21 mouse cellular contexts compared by ENCODE assay signal in genomic region chr11:119672041-119672440, GRCm38 (mm10).
DNase-seq lines count a peak whose midpoint lies in the region; ATAC-seq and TF ChIP-seq lines count a peak whose summit lies in the region.
"Had no signal": no experiment of that assay in that cellular context is flagged by ENCODE, and none has a peak within 500 bp of the region (broad histone marks: within the 10 kb centered on the region; RNA-seq: fewer than 3 reads in every experiment).

No protein-coding gene starts in this region.

- H3K4me3 ChIP-seq in erythroblast, embryonic 14.5 days (replicated peaks): peak overlapping the region; percentile 65
- peak overlapping the region; percentile 57; the same call in 1 of the 2 replicates for H3K4me3 ChIP-seq in G1E (ENCODE audit: low read depth, low read length)
- peak overlapping the region; percentile 48 for H3K4me3 ChIP-seq in liver, embryonic 12.5 days
- H3K4me3 ChIP-seq in liver, embryonic 16.5 days (ENCODE audit: low read depth, low read length): peak overlapping the region; percentile 56
- H3K4me3 ChIP-seq in gastrocnemius, adult 2 months: no peak overlapping the region
- H3K4me3 ChIP-seq: embryonic facial prominence, embryonic 13.5 days; forebrain, embryonic 10.5 days; forebrain, embryonic 15.5 days; hindbrain, embryonic 12.5 days had no signal

- peak overlapping the region; percentile 73 for H3K4me2 ChIP-seq in liver, embryonic 12.5 days
- peak overlapping the region; percentile 63 for H3K4me2 ChIP-seq in liver, embryonic 16.5 days (ENCODE audit: low read depth, low read length)
- H3K4me2 ChIP-seq: embryonic facial prominence, embryonic 13.5 days; forebrain, embryonic 15.5 days; hindbrain, embryonic 12.5 days had no signal

- H3K27me3 ChIP-seq in erythroblast, embryonic 14.5 days (ENCODE audit: control insufficient read depth): no peaks in the 10 kb centered on the region
- no peaks in the 10 kb centered on the region for H3K27me3 ChIP-seq in G1E (ENCODE audit: insufficient read depth, low read length)
- no peaks in the 10 kb centered on the region for H3K27me3 ChIP-seq in liver, embryonic 12.5 days (replicated peaks)
- H3K27me3 ChIP-seq in liver, embryonic 16.5 days (ENCODE audit: control insufficient read depth, insufficient read depth, low read depth, low read length): no peaks in the 10 kb centered on the region
- H3K27me3 ChIP-seq: embryonic facial prominence, embryonic 13.5 days; forebrain, embryonic 15.5 days; hindbrain, embryonic 12.5 days had no signal

- intact Hi-C loops in gastrocnemius, adult 2 months (cut with DNase I): no loop called here
- intact Hi-C loops in left cerebral cortex, postnatal 10 days (cut with DNase I): no loop called here

- peaks cover 66% of the 10 kb centered on the region for H3K4me1 ChIP-seq in erythroblast, embryonic 14.5 days (ENCODE audit: control insufficient read depth)
- peaks cover 71% of the 10 kb centered on the region for H3K4me1 ChIP-seq in G1E (ENCODE audit: insufficient read depth, low read depth, low read length)
- peaks cover 80% of the 10 kb centered on the region for H3K4me1 ChIP-seq in liver, embryonic 12.5 days
- peaks cover 50% of the 10 kb centered on the region for H3K4me1 ChIP-seq in liver, embryonic 16.5 days (ENCODE audit: control insufficient read depth, low read depth, low read length)

- 52% methylated on average over 2 of the region's 2 CpGs for WGBS in liver, embryonic 12.5 days (ENCODE audit: insufficient replicate concordance)
- WGBS in liver, embryonic 16.5 days (ENCODE audit: insufficient replicate concordance): 55% methylated on average over 2 of the region's 2 CpGs

- H3K27ac ChIP-seq in liver, embryonic 12.5 days: peak overlapping the region; percentile 85; the same call in 1 of the 2 replicates
- H3K27ac ChIP-seq in liver, embryonic 16.5 days (ENCODE audit: low read length): peak overlapping the region; percentile 84; the same call in 1 of the 2 replicates
- H3K27ac ChIP-seq in gastrocnemius, adult 2 months: no peak overlapping the region
- H3K27ac ChIP-seq: embryonic facial prominence, embryonic 13.5 days; forebrain, embryonic 10.5 days; forebrain, embryonic 15.5 days; hindbrain, embryonic 12.5 days had no signal

- no peak for DNase-seq in G1E (ENCODE audit: low spot score)
- no peak for DNase-seq in gastrocnemius, adult 2 months
- DNase-seq in urinary bladder, postnatal 14 days (ENCODE audit: low spot score): no peak
- no peak for DNase-seq in left cerebral cortex, postnatal 10 days (ENCODE audit: extremely low spot score in 1 of 2, low spot score in 2 of 2)
- DNase-seq: adrenal gland, postnatal 14 days; B cell, adult 2 months; cerebellum, adult 11-12 months; cerebellum, adult 9-10 months; cerebellum, postnatal 25 days; gastrocnemius, postnatal 14 days; heart, postnatal 10 days; heart, postnatal 4 days had no signal

- H3K36me3 ChIP-seq in erythroblast, embryonic 14.5 days (ENCODE audit: control insufficient read depth): peaks cover 30% of the 10 kb centered on the region
- peaks cover 68% of the 10 kb centered on the region for H3K36me3 ChIP-seq in G1E (replicated peaks)
- H3K36me3 ChIP-seq in liver, embryonic 12.5 days: peaks cover 20% of the 10 kb centered on the region
- H3K36me3 ChIP-seq in liver, embryonic 16.5 days (ENCODE audit: control insufficient read depth, insufficient read depth): no peaks in the 10 kb centered on the region; the same call in 1 of the 2 replicates
- H3K36me3 ChIP-seq: embryonic facial prominence, embryonic 13.5 days; forebrain, embryonic 15.5 days; hindbrain, embryonic 12.5 days had no signal

- ATAC-seq in erythroblast, adult 5-6 weeks (replicated peaks; ENCODE audit: low FRiP score, poor library complexity, severe bottlenecking): no peak
- ATAC-seq in G1E (ENCODE audit: extremely low read depth, insufficient number of reproducible peaks, low FRiP score, poor library complexity, severe bottlenecking): no peak
- ATAC-seq in liver, embryonic 12.5 days: no peak
- ATAC-seq in liver, embryonic 16.5 days (ENCODE audit: low read depth): no peak
- ATAC-seq: forebrain, embryonic 15.5 days; hindbrain, embryonic 16.5 days had no signal

- H3K9me3 ChIP-seq in erythroblast, embryonic 14.5 days (ENCODE audit: control insufficient read depth, low read length): peaks cover 3% of the 10 kb centered on the region; the same call in 1 of the 2 replicates
- H3K9me3 ChIP-seq in G1E (replicated peaks): no peaks in the 10 kb centered on the region; the same call in 1 of the 2 replicates
- H3K9me3 ChIP-seq in liver, embryonic 12.5 days (replicated peaks): no peaks in the 10 kb centered on the region
- no peaks in the 10 kb centered on the region for H3K9me3 ChIP-seq in liver, embryonic 16.5 days (replicated peaks; ENCODE audit: control insufficient read depth, low read length)
- H3K9me3 ChIP-seq: embryonic facial prominence, embryonic 13.5 days; forebrain, embryonic 10.5 days; forebrain, embryonic 15.5 days; hindbrain, embryonic 12.5 days had no signal

- TF ChIP-seq CTCF in G1E (IDR thresholded peaks at IDR 0.05; ENCODE audit: low read depth, low read length): no peak
- no peak for TF ChIP-seq CTCF in gastrocnemius, adult 2 months (IDR thresholded peaks at IDR 0.05)

- H3K9ac ChIP-seq in liver, embryonic 12.5 days: peak overlapping the region; percentile 59
- H3K9ac ChIP-seq in liver, embryonic 16.5 days (ENCODE audit: low read depth, low read length): peak overlapping the region; percentile 35
- H3K9ac ChIP-seq: embryonic facial prominence, embryonic 13.5 days; forebrain, embryonic 15.5 days; hindbrain, embryonic 12.5 days had no signal
